Mouse (Mus musculus) sigmoid colon, adult 10 weeks (tissue): ENCODE results near the gene Hyal2. TPM values are rescaled to one million over a fixed set of nuclear protein-coding genes. Genes with fewer than 3 reads are reported as not detected.

Source experiments
- polyA plus RNA-seq: library from polyadenylated mRNA; stranded (reverse); fragments of 350-450 nt; fragmentation: Illumina TruSeq; extraction: RNeasy Lipid Tissue Mini Kit (QIAGEN cat#74804); gene quantifications from one replicate; pipeline ENCODE4 v1.2.3, GENCODE M21; 2014; ENCODE audit warnings: low read depth, low replicate concordance

Hyal2 gene
- 0.28 TPM for polyA plus RNA-seq

GRCm38 (mm10) chr9:107567702-107568319, at the start of gene Hyal2:
TSS of gene Hyal2 (plus strand) at chr9:107567945.

DNA sequence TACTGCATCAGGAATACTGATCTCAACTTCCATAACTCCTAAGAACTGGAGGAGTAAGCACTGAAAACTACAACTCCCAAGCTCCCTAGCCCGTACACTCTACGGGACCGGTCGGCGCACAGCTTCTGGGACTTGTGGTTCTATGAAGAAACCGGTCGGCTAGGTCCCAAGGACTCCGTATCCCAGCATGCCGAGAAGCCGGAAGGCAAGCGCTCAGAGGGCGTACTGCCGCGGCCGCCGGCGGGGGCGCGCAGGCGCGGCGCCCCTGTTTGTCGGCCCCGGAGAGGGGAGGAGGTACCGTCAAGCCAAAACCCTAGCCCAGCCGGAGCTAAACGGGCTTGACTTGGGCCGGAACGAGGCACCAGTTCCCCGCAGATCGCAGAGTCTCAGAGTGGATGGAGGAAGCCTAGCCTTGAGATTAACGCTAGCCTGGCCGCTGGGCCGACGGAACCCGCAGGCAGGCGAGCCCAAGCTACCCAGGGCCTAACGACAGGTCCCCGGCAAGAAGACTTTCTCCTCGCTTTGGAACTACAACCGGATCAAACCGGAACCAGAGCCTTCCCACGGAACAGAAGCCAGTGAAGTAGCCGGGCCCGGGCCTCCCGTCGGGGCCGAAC, 33.8 kb upstream of the Hyal2 start, which contains the start of gene Tmem115:
Gene Tmem115 (plus strand): TSS at position 155 of the 617 bp plus-strand sequence.

DNA sequence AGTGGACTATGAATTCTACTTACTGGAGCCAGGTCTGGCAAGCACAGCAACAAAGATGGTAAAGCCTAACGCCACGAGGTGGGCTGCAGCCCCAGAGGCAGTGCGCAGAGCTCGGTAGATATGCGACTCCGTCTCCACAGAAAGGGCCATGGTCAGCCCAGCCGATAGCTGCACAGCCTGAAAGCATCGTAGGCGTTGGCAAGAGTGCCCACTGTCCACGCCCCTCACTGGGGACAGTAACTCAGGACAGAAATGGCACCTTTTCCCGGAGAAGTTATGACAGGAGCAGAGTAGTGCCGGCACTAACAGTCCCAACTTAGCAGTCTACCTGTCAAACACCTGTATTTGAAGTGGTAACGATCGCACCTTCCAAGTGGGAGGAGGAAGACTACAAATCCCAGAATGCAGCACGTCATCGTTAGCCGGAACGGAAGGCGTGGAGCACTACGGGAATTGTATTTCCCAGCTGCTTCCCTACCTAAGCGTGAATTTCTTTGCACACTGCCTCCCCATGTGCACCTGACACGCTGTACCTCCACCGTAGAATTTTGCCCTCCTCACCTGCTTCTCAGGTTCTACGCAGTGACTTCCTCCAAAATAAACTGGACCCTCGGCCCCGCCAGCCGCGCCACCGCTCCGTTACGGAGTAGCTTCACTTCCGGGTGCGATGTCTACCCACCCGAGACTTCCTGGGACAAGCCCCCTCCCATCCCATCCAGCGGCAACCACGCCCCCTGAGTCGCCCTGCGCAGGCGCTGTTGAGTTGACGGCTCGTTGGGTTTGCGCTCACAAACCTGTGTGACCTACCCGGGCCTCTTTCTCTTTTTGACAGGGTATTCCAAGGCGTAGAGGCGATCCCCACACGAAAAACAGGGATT, 26.0 kb upstream of the Hyal2 start, which contains the start of the genes Cyb561d2 and Nprl2:
Gene Cyb561d2 (minus strand): TSS at position 720 of the 878 bp plus-strand sequence.
Gene Nprl2 (plus strand): TSS at position 753 of the 878 bp plus-strand sequence.

DNA sequence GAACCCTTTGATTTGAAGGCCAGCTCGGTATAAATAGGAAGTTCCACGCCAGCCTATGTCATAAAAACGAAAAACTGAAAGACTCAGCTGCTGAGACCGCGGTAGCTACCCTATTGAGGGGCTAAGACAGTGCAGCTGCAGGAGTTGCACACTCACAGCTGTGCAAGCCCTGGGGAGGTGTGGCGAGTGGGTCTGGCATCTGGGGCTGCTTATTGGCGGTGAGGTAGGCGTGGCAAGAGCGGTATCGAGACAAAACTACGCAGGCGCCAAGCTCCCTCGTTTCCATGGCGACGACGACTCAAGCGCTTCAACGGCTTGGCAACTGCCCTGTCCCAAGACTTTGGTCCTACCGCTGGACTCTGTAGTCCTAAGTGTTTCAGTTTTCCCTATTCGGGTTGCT, 20.7 kb upstream of the Hyal2 start, which contains the start of gene Zmynd10:
Gene Zmynd10 (plus strand): TSS at position 273 of the 400 bp plus-strand sequence.

GRCm38 (mm10) chr9:107551117-107551889, 16.4 kb upstream of the Hyal2 start, which contains the start of gene Rassf1:
TSS of gene Rassf1 (plus strand) at chr9:107551555.

DNA sequence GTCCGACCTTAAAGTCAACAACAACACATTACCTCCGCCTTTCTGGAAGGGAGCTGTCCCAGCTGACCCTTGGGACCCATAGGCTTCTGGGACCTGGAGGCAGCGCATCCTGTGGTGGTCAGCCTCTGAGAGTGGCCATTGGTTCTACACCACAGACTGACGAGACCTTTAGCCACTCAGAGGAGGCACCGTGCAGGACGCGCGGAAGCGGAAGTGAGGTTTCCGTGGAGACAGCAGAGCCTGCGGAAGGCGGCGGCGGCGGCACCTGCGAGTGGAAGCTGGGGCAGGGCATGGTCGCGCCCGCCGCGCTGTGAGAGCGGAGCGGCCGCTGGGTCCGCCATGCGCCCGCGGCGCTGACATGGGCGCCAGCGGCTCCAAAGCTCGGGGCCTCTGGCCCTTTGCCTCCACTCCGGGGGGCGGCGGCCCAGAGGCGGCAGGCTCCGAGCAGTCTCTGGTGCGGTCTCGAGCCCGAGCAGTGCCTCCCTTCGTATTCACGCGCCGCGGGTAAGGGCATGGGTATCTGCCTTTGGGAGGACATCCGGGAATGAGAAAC, 4.6 kb upstream of the Hyal2 start, which contains the start of gene Tusc2:
Gene Tusc2 (plus strand): TSS at position 227 of the 553 bp plus-strand sequence.

DNA sequence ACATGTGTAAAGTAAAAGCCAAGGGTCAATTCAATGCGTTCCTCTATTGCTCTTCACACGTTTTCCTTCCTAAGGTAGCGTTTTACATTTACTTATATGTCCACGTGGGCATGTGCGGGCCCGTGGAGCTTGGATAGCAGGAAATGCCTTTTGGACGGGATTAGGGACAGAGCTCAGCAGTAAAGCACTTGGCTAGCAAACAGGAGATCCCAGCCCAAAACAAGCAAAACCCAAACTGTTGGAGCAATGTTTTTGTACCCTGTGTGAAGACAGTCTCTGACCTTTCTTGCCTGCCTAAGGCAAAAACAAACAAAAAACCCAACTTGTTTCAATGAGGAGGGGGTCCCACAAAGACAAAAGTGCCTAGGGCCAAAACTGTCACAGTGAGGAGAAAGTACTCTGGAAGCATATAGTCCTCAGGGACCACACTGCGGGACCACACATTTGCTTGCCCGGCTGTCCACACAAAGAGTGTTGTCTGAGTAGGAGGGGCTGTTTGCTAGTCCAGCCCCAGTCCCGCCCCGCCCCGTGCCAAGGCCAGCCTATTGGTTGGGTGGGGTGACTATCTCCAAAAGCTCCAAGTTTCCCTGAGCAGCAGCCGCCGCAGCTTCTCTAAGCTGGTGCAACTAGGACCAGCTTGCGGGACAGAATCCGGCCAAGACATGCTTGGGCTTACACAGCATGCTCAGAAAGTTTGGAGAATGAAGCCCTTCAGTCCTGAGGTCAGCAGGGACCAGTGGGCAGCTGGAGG, 8.8 kb downstream of the Hyal2 start, which contains the start of gene Hyal1:
Gene Hyal1 (plus strand): TSS at position 571 of the 751 bp plus-strand sequence.

GRCm38 (mm10) chr9:107578587-107578986, 10.8 kb downstream of the Hyal2 start, which contains the start of gene Naa80:
TSS of gene Naa80 (plus strand) at chr9:107578887.

GRCm38 (mm10) chr9:107580501-107581317, 13.0 kb downstream of the Hyal2 start, which contains the start of gene Hyal3:
TSS of gene Hyal3 (plus strand) at chr9:107580818.

GRCm38 (mm10) chr9:107586974-107587832, 19.5 kb downstream of the Hyal2 start, which contains the start of gene Ifrd2:
TSS of gene Ifrd2 (plus strand) at chr9:107587642.

GRCm38 (mm10) chr9:107608741-107609432, 41.1 kb downstream of the Hyal2 start, which contains the start of gene Sema3b:
TSS of gene Sema3b (minus strand) at chr9:107609229.

Other genes with a start within 250 kb of the Hyal2 start
- gene Hemk1, start 229.6 kb upstream of the Hyal2 start, polyA plus RNA-seq, result 2.2 TPM
- gene 6430571L13Rik, start 227.3 kb upstream of the Hyal2 start, polyA plus RNA-seq, result not detected
- gene Cacna2d2, start 168.3 kb upstream of the Hyal2 start, polyA plus RNA-seq, result 0.98 TPM
- not detected for gene Tmem115, start 34.0 kb upstream of the Hyal2 start, polyA plus RNA-seq
- gene Cyb561d2, start 25.8 kb upstream of the Hyal2 start, polyA plus RNA-seq, result 1.6 TPM
- 2.0 TPM for gene Nprl2, start 25.7 kb upstream of the Hyal2 start, polyA plus RNA-seq
- gene Zmynd10, start 20.6 kb upstream of the Hyal2 start, polyA plus RNA-seq, result not detected
- 33.5 TPM for gene Rassf1, start 16.4 kb upstream of the Hyal2 start, polyA plus RNA-seq
- 20.1 TPM for gene Tusc2, start 4.7 kb upstream of the Hyal2 start, polyA plus RNA-seq
- 2.7 TPM for gene Hyal1, start 9.0 kb downstream of the Hyal2 start, polyA plus RNA-seq
- 1.5 TPM for gene Naa80, start 10.9 kb downstream of the Hyal2 start, polyA plus RNA-seq
- gene Hyal3, start 12.9 kb downstream of the Hyal2 start, polyA plus RNA-seq, result not detected
- 25.5 TPM for gene Ifrd2, start 19.7 kb downstream of the Hyal2 start, polyA plus RNA-seq
- gene Sema3b, start 41.3 kb downstream of the Hyal2 start, polyA plus RNA-seq, result 2.6 TPM
- 33.0 TPM for gene Gnai2, start 67.4 kb downstream of the Hyal2 start, polyA plus RNA-seq
- gene Slc38a3, start 101.6 kb downstream of the Hyal2 start, polyA plus RNA-seq, result not detected
- not detected for gene Gnat1, start 111.8 kb downstream of the Hyal2 start, polyA plus RNA-seq
- gene Sema3f, start 142.5 kb downstream of the Hyal2 start, polyA plus RNA-seq, result 0.76 TPM
- 233 TPM for gene Rbm5, start 203.1 kb downstream of the Hyal2 start, polyA plus RNA-seq